Comparison of ENCODE assay signal across 14 mouse cellular contexts in the genomic region with DNA sequence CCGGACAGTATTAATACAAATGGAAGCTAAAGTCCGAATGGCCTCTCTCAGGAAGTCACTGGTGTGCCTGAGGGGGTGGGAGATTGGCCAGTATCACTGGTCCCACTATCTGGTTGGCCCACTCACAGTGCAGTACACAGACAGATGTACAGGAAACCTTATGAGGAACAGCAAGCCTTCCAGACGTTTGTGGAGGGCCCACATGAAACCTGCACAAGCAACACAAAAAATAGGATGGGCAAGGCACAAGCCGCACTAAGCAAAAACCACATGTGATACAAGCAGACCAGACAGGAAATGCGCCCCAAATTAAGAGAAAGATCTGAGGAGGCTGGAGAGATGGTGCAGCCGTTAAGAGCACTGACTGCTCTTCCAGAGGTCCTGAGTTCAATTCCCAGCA. TPM values are rescaled to one million over a fixed set of nuclear protein-coding genes. Genes with fewer than 3 reads are reported as not detected.
DNase-seq lines count a peak whose midpoint lies in the region; ATAC-seq and TF ChIP-seq lines count a peak whose summit lies in the region.
"Had no signal": no experiment of that assay in that cellular context is flagged by ENCODE, and none has a peak within 500 bp of the region (broad histone marks: within the 10 kb centered on the region; RNA-seq: fewer than 3 reads in every experiment).

No protein-coding gene starts in this region.

- no peak overlapping the region for H3K9ac ChIP-seq in midbrain, embryonic 16.5 days (ENCODE audit: low read depth, low read length)
- no peak overlapping the region for H3K9ac ChIP-seq in forebrain, embryonic 14.5 days (ENCODE audit: low read length)
- no peak overlapping the region; the same call in 1 of the 2 replicates for H3K9ac ChIP-seq in liver, postnatal 0 days (replicated peaks)
- H3K9ac ChIP-seq: intestine, embryonic 15.5 days had no signal

- no peak for DNase-seq in midbrain, embryonic 10.5 days (ENCODE audit: low spot score)
- DNase-seq in G1E (ENCODE audit: low spot score) = no peak
- DNase-seq in forebrain, embryonic 14.5 days (ENCODE audit: low spot score) = no peak
- DNase-seq in liver, postnatal 0 days = no peak
- no peak for DNase-seq in heart, adult 9 months (ENCODE audit: low spot score in 2 of 2)
- no peak for DNase-seq in testis, postnatal 14 days (ENCODE audit: low spot score)
- DNase-seq: adrenal gland, postnatal 25 days; cerebellum, postnatal 14 days; lung, adult 2 months; right cerebral cortex, postnatal 4 days; thymus, adult 18-20 months had no signal

- ATAC-seq in midbrain, embryonic 16.5 days = no peak
- ATAC-seq in G1E (ENCODE audit: extremely low read depth, insufficient number of reproducible peaks, low FRiP score, poor library complexity, severe bottlenecking) = peak; percentile 30
- no peak for ATAC-seq in forebrain, embryonic 14.5 days
- no peak for ATAC-seq in liver, postnatal 0 days
- ATAC-seq: intestine, embryonic 15.5 days had no signal

- no peak for TF ChIP-seq EP300 in liver, postnatal 0 days (IDR thresholded peaks at IDR 0.05; ENCODE audit: low read depth)

- no peak for TF ChIP-seq CTCF in G1E (IDR thresholded peaks at IDR 0.05; ENCODE audit: low read depth, low read length)
- no peak for TF ChIP-seq CTCF in liver, postnatal 0 days (IDR thresholded peaks at IDR 0.05; ENCODE audit: low read depth)

- no peaks in the 10 kb centered on the region for H3K27me3 ChIP-seq in midbrain, embryonic 10.5 days (ENCODE audit: low read depth, poor library complexity, severe bottlenecking)
- no peaks in the 10 kb centered on the region for H3K27me3 ChIP-seq in midbrain, embryonic 16.5 days (ENCODE audit: control insufficient read depth, insufficient read depth, low read depth, low read length)
- H3K27me3 ChIP-seq in G1E (ENCODE audit: insufficient read depth, low read length) = no peaks in the 10 kb centered on the region
- no peaks in the 10 kb centered on the region for H3K27me3 ChIP-seq in forebrain, embryonic 14.5 days (replicated peaks; ENCODE audit: control insufficient read depth, insufficient read depth, low read length)
- H3K27me3 ChIP-seq in liver, postnatal 0 days (ENCODE audit: insufficient read depth, low read length) = no peaks in the 10 kb centered on the region
- H3K27me3 ChIP-seq: intestine, embryonic 15.5 days had no signal

- no peaks in the 10 kb centered on the region for H3K9me3 ChIP-seq in midbrain, embryonic 10.5 days (replicated peaks)
- no peaks in the 10 kb centered on the region for H3K9me3 ChIP-seq in midbrain, embryonic 16.5 days (replicated peaks; ENCODE audit: control insufficient read depth, low read length, poor library complexity, severe bottlenecking)
- H3K9me3 ChIP-seq in G1E (replicated peaks) = 0 out of 2 replicates have a peak, but pooled peaks cover 3% of the 10 kb centered on the region
- H3K9me3 ChIP-seq in forebrain, embryonic 14.5 days (replicated peaks; ENCODE audit: control insufficient read depth, low read length) = no peaks in the 10 kb centered on the region
- H3K9me3 ChIP-seq in liver, postnatal 0 days (ENCODE audit: low read length) = no peaks in the 10 kb centered on the region
- H3K9me3 ChIP-seq: intestine, embryonic 15.5 days had no signal

- H3K27ac ChIP-seq in midbrain, embryonic 10.5 days (replicated peaks) = peak overlapping the region; percentile 61
- H3K27ac ChIP-seq in midbrain, embryonic 16.5 days (ENCODE audit: low read length) = no peak overlapping the region
- peak overlapping the region; percentile 2; the same call in 1 of the 2 replicates for H3K27ac ChIP-seq in forebrain, embryonic 14.5 days (ENCODE audit: low read depth, low read length)
- H3K27ac ChIP-seq in liver, postnatal 0 days (ENCODE audit: low read depth) = no peak overlapping the region
- H3K27ac ChIP-seq: intestine, embryonic 15.5 days had no signal

- WGBS in midbrain, embryonic 10.5 days = 78% methylated on average over 6 of the region's 6 CpGs
- WGBS in midbrain, embryonic 16.5 days = 76% methylated on average over 6 of the region's 6 CpGs
- 82% methylated on average over 6 of the region's 6 CpGs for WGBS in forebrain, embryonic 14.5 days
- WGBS in liver, postnatal 0 days (ENCODE audit: insufficient replicate concordance) = 28% methylated on average over 6 of the region's 6 CpGs

- peaks cover 45% of the 10 kb centered on the region for H3K36me3 ChIP-seq in midbrain, embryonic 10.5 days
- no peaks in the 10 kb centered on the region for H3K36me3 ChIP-seq in midbrain, embryonic 16.5 days (ENCODE audit: control insufficient read depth, insufficient read depth, low read length)
- H3K36me3 ChIP-seq in G1E (replicated peaks) = peaks cover 54% of the 10 kb centered on the region
- H3K36me3 ChIP-seq in forebrain, embryonic 14.5 days (ENCODE audit: control insufficient read depth, insufficient read depth, low read length) = 0 out of 2 replicates have a peak, but pooled peaks cover 2% of the 10 kb centered on the region
- no peaks in the 10 kb centered on the region for H3K36me3 ChIP-seq in liver, postnatal 0 days (replicated peaks; ENCODE audit: insufficient read depth, low read length)
- H3K36me3 ChIP-seq: intestine, embryonic 15.5 days had no signal

- H3K4me3 ChIP-seq in midbrain, embryonic 10.5 days = peak overlapping the region; percentile 27
- H3K4me3 ChIP-seq in midbrain, embryonic 16.5 days (ENCODE audit: low read depth, low read length) = no peak overlapping the region
- H3K4me3 ChIP-seq in G1E (ENCODE audit: low read depth, low read length) = peak overlapping the region; percentile 46; the same call in 1 of the 2 replicates
- no peak overlapping the region for H3K4me3 ChIP-seq in forebrain, embryonic 14.5 days (ENCODE audit: low read depth, low read length)
- no peak overlapping the region for H3K4me3 ChIP-seq in liver, postnatal 0 days (ENCODE audit: low read depth, low read length)
- H3K4me3 ChIP-seq: intestine, embryonic 15.5 days had no signal

- H3K4me2 ChIP-seq in midbrain, embryonic 16.5 days (ENCODE audit: low read length) = no peak overlapping the region
- H3K4me2 ChIP-seq in forebrain, embryonic 14.5 days (ENCODE audit: low read length) = no peak overlapping the region
- peak overlapping the region; percentile 7; the same call in 1 of the 2 replicates for H3K4me2 ChIP-seq in liver, postnatal 0 days (ENCODE audit: low read depth, low read length)
- H3K4me2 ChIP-seq: heart, embryonic 11.5 days; intestine, embryonic 15.5 days had no signal

- peaks cover 57% of the 10 kb centered on the region for H3K4me1 ChIP-seq in midbrain, embryonic 10.5 days
- peaks cover 19% of the 10 kb centered on the region for H3K4me1 ChIP-seq in midbrain, embryonic 16.5 days (ENCODE audit: control insufficient read depth, insufficient read depth, low read length)
- H3K4me1 ChIP-seq in G1E (ENCODE audit: insufficient read depth, low read depth, low read length) = peaks cover 73% of the 10 kb centered on the region
- peaks cover 5% of the 10 kb centered on the region for H3K4me1 ChIP-seq in forebrain, embryonic 14.5 days (ENCODE audit: control insufficient read depth, insufficient read depth, low read length)
- peaks cover 52% of the 10 kb centered on the region for H3K4me1 ChIP-seq in liver, postnatal 0 days (ENCODE audit: insufficient read depth)

RNA-seq across cellular contexts. Expression of gene Golm1, which starts 3.4 kb away (rescaled TPM):
- polyA plus RNA-seq in midbrain, embryonic 10.5 days (2016; fragmentation: Nextera tagmentation; extraction: Ambion mirVana) = 181 and 187 TPM in 2 replicates
- polyA plus RNA-seq in midbrain, embryonic 16.5 days (2015; fragmentation: Nextera tagmentation; extraction: Ambion mirVana) = 18.4 and 27.3 TPM in 2 replicates
- total RNA-seq in G1E (2014; fragmentation: Nextera tagmentation) = 126 and 146 TPM in 2 replicates
- total RNA-seq in G1E (2017) = 134 and 139 TPM in 2 replicates
- polyA plus RNA-seq in G1E (2012) = 31.5 and 32.8 TPM in 2 replicates
- polyA plus RNA-seq in forebrain, embryonic 14.5 days (2014; fragmentation: Nextera tagmentation; extraction: Ambion mirVana) = 50.1 and 57.7 TPM in 2 replicates
- polyA plus RNA-seq in liver, postnatal 0 days (2015; fragmentation: Nextera tagmentation; extraction: Ambion mirVana) = 10.3 and 13.0 TPM in 2 replicates

RNA-seq across cellular contexts. Expression of gene 4921517D22Rik, which starts 21.7 kb away (rescaled TPM):
- polyA plus RNA-seq in midbrain, embryonic 10.5 days (2016; fragmentation: Nextera tagmentation; extraction: Ambion mirVana) = not detected in 2 replicates
- not detected in 2 replicates for polyA plus RNA-seq in midbrain, embryonic 16.5 days (2015; fragmentation: Nextera tagmentation; extraction: Ambion mirVana)
- total RNA-seq in G1E (2014; fragmentation: Nextera tagmentation) (not detected in 2 replicates), G1E (2017) (0.11 TPM in 1 of 2 replicates, not detected in the other)
- not detected in 2 replicates for polyA plus RNA-seq in G1E (2012)
- polyA plus RNA-seq in forebrain, embryonic 14.5 days (2014; fragmentation: Nextera tagmentation; extraction: Ambion mirVana) = not detected in 2 replicates
- polyA plus RNA-seq in liver, postnatal 0 days (2015; fragmentation: Nextera tagmentation; extraction: Ambion mirVana) = not detected in 2 replicates
- total RNA-seq: adrenal gland, postnatal 25 days had no signal
- polyA plus RNA-seq: heart, embryonic 11.5 days; intestine, embryonic 15.5 days; lung, adult 2 months had no signal

RNA-seq across cellular contexts. Expression of gene Spata31d1a, which starts 37.9 kb away (rescaled TPM):
- 0.02 TPM in 1 of 2 replicates, not detected in the other for polyA plus RNA-seq in midbrain, embryonic 10.5 days (2016; fragmentation: Nextera tagmentation; extraction: Ambion mirVana)
- polyA plus RNA-seq in midbrain, embryonic 16.5 days (2015; fragmentation: Nextera tagmentation; extraction: Ambion mirVana) = 0.16 and 0.30 TPM in 2 replicates
- not detected in 2 replicates for total RNA-seq in G1E (2014; fragmentation: Nextera tagmentation)
- 0.05 and 0.12 TPM in 2 replicates for total RNA-seq in G1E (2017)
- not detected in 2 replicates for polyA plus RNA-seq in G1E (2012)
- polyA plus RNA-seq in forebrain, embryonic 14.5 days (2014; fragmentation: Nextera tagmentation; extraction: Ambion mirVana) = not detected in 2 replicates
- 0.02 and 0.15 TPM in 2 replicates for polyA plus RNA-seq in liver, postnatal 0 days (2015; fragmentation: Nextera tagmentation; extraction: Ambion mirVana)
- total RNA-seq: adrenal gland, postnatal 25 days had no signal
- polyA plus RNA-seq: heart, embryonic 11.5 days; intestine, embryonic 15.5 days; lung, adult 2 months had no signal

RNA-seq across cellular contexts. Expression of gene Spata31d1b, which starts 39.8 kb away (rescaled TPM):
- polyA plus RNA-seq in midbrain, embryonic 10.5 days (2016; fragmentation: Nextera tagmentation; extraction: Ambion mirVana) = 0.02 TPM in 1 of 2 replicates, not detected in the other
- not detected in 2 replicates for polyA plus RNA-seq in midbrain, embryonic 16.5 days (2015; fragmentation: Nextera tagmentation; extraction: Ambion mirVana)
- total RNA-seq in G1E (2014; fragmentation: Nextera tagmentation) = not detected in 2 replicates
- total RNA-seq in G1E (2017) = 0.06 and 0.22 TPM in 2 replicates
- polyA plus RNA-seq in G1E (2012) = not detected in 2 replicates
- not detected in 2 replicates for polyA plus RNA-seq in forebrain, embryonic 14.5 days (2014; fragmentation: Nextera tagmentation; extraction: Ambion mirVana)
- not detected in 2 replicates for polyA plus RNA-seq in liver, postnatal 0 days (2015; fragmentation: Nextera tagmentation; extraction: Ambion mirVana)
- total RNA-seq: adrenal gland, postnatal 25 days had no signal
- polyA plus RNA-seq: heart, embryonic 11.5 days; intestine, embryonic 15.5 days; lung, adult 2 months had no signal

RNA-seq across cellular contexts. Expression of gene Spata31d1d, which starts 59.3 kb away (rescaled TPM):
- not detected in 2 replicates for polyA plus RNA-seq in midbrain, embryonic 10.5 days (2016; fragmentation: Nextera tagmentation; extraction: Ambion mirVana)
- polyA plus RNA-seq in midbrain, embryonic 16.5 days (2015; fragmentation: Nextera tagmentation; extraction: Ambion mirVana) = not detected in 2 replicates
- total RNA-seq in G1E (2014; fragmentation: Nextera tagmentation) (not detected in 2 replicates), G1E (2017) (0.05 TPM in 1 of 2 replicates, not detected in the other)
- not detected in 2 replicates for polyA plus RNA-seq in G1E (2012)
- not detected in 2 replicates for polyA plus RNA-seq in forebrain, embryonic 14.5 days (2014; fragmentation: Nextera tagmentation; extraction: Ambion mirVana)
- polyA plus RNA-seq in liver, postnatal 0 days (2015; fragmentation: Nextera tagmentation; extraction: Ambion mirVana) = not detected in 2 replicates
- total RNA-seq: adrenal gland, postnatal 25 days had no signal
- polyA plus RNA-seq: heart, embryonic 11.5 days; intestine, embryonic 15.5 days; lung, adult 2 months had no signal

Comparison
In these comparisons a context has a peak if more than half of its experiments do, and no peak if none do; other contexts are left out.
1. H3K27ac ChIP-seq: peak in midbrain, embryonic 10.5 days (single experiment) and forebrain, embryonic 14.5 days (single experiment); none in midbrain, embryonic 16.5 days (single experiment) and liver, postnatal 0 days (single experiment).
2. H3K4me3 ChIP-seq: peak in midbrain, embryonic 10.5 days (single experiment) and G1E (single experiment); none in midbrain, embryonic 16.5 days (single experiment), forebrain, embryonic 14.5 days (single experiment) and liver, postnatal 0 days (single experiment).